Mouse (Mus musculus) inflammation-experienced regulatory T-cells, adult 6 months (primary cell): Measurements from ENCODE around the gene Tstd2. TPM values are rescaled to one million over a fixed set of nuclear protein-coding genes. Genes with fewer than 3 reads are reported as not detected.

ENCODE experiments used
- ATAC-seq: one replicate; pipeline ENCODE4 v1.8.0; 2017
- polyA plus RNA-seq, 3 experiments: library from polyadenylated mRNA; unstranded; fragments of 100-300 nt; shearing (Covaris generic); gene quantifications; one replicate each; pipeline ENCODE4 v1.2.1; 2017

Tstd2 gene
- polyA plus RNA-seq, 3 experiments from 2014 or later: 22.3 to 32.3 (median 29.5) TPM

DNA sequence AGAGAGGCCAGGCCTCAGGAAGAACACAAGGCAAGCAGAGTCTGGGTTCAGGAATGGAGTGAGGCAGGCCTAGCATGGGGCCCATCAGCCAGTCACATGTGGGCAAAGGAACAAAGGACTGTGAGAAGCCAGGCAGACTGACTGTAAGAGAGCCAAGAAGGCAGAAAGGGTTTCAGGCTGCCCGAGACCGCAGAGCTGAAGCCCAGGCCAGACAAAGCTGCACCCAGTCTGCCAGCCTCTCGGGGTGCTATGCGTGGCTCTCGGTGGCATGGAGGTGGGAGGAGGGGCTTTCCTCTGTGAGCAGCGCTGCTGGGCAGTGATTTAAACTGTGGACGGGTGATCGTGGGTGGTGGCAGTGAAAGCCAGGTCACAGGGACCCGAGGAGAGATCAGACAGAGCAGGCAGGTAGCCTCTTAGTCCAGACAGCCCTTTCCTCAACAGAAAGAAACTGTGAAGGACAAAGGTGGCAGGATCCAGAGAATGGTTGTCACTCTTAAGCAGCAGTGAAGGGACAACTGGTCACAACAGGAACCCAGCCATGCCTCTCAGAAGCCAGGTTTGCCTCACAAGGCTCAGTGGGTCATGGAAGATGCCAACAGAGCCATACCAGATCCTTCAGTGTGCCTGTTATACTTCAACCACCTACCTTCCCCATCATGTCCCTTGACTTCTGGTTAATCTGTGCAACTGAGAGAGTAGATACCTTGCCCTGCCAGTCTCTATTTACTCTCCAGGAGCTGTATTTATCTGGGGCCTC is 53.9 kb downstream of the Tstd2 start:
- no peak for ATAC-seq

DNA sequence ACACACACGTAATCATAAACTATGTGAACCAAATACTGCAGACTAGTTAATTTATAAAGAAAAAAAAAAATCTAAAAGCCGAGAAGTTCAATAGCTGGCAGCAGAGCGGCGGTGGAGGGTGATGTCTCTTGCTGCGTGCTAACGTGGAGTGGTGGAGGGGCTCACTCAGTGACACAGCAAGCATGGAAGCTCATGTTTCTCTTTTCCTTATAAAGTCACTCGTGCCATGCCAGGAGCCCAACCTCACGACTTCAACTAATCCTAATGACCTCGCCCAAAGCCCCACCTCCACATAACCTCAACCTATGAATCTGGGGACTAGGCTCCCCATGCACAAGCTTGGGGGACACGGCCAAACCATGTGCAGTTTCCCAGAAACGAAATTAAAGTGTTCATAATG is 55.9 kb downstream of the Tstd2 start:
- no peak for ATAC-seq

DNA sequence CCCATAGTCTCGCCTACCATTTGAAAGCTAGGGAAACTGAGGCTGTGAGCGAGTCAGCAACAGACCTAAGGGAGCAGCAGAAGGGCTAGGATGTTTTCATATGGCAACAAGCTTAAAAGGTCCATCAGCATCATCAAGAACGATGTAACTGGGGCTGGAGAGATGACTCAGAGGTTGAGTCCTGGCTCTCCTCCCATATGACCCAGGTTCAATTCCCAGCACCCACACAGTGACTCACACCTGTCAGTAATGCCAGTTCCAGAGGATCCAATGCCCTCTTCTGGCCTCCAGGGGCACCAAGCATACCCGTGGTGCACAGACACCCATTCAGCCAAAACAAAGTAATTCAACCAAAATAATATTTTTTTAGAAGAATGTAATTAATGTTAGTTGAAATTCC is 58.2 kb downstream of the Tstd2 start:
- ATAC-seq: no peak

DNA sequence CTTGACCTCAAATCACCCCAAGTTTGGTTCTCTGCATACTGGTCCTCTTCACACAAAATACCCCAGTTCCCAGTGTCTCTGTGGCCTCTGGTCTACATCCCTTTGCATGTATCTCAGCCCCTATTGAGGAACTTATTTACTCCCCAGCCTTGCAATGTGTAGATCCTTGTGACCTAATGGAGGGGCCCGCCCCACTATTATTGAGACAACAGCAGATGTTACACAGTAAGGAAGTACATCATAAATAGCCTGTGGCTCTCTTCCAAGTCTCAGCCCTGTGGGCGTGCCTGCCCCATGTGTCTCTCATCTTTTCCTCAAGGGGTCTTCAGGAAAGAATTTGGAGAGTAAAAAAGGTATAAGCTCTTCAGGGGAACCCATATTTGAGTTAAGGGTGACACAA is 61.6 kb downstream of the Tstd2 start:
- no peak for ATAC-seq

GRCm38 (mm10) chr4:46075664-46076063 is 62.8 kb downstream of the Tstd2 start:
- no peak for ATAC-seq

DNA sequence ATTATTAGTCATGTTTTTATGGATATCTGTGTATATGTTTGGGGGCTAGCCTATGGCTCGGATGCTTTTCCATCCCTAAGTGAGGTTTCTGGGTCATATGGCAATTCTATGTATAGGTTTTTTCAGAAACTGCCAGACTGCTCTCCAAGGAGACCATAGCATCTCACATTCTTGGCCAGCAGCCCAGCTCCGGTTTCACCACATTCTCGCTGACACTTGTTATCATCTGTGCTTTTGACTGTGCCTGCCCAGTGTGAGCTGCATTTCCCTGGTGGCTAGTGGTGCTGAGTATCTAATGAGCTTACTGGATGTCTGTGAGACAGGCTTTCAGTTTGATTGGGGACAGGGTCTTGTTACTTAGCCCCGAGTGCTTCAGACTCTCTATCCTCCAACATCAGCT is 64.8 kb downstream of the Tstd2 start:
- ATAC-seq: no peak

GRCm38 (mm10) chr4:46072631-46073030 is 65.9 kb downstream of the Tstd2 start:
- ATAC-seq: no peak

- no peak for ATAC-seq
Measured at GRCm38 (mm10) chr4:46069851-46070482, 68.5 kb downstream of the Tstd2 start.

DNA sequence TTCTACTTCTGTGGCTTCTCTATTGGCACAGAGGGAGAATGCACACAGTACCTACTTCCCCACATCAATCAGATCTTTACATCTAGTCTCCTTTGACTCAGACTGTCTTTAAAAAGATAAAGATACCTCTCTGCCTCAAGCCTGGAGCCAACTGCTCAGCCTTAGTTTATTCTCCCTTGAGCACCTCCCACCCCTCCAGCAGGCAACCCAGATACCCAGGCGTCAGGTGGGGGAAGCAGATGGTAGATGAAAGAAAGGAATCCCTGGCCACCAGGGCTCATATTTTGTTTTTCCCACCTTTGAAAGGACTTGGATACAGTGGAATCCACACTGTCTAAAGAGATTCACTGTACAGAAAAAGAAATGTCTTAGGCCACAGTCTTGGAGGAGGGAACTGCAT is 69.9 kb downstream of the Tstd2 start:
- ATAC-seq: no peak

DNA sequence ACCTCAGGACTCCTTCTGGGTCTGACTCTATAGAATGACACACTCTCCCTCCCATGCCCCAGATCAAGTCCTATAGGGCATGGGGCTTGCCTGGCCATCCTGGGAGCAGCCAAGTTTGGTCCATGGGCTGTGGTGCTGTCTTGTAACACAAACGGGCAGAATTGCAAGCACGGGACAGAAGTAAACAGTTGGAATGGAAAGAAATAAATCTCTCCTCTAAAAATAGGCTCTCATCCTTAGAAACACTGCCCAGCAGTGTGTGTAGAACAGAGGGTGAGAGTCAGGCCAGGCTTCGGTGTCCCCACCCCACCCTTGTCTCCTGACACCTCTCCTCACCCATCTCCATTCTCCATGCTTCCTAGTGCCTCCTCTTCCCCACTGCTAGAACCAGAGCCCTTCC is 70.4 kb downstream of the Tstd2 start:
- ATAC-seq: no peak

GRCm38 (mm10) chr4:46065695-46066340 is 72.7 kb downstream of the Tstd2 start:
- no peak for ATAC-seq

DNA sequence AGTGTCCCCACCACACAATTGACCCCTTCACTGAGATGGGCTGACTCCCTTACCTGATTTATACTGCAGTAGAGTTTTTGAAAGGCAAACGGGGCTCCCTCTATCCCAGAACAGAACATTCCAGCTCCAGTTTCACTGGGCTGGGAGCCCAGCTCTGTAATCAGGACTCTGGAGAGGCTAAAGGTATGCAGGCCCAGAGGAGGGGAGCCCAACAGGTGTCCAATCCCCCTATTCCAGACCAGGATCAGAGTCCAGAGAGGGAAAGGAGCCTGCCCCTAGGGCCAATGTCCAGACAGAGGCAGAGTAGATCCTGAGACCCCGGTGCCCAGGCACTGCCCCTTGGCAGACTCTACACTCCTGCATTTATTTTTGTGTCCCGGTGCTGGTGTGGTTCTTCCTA is 73.5 kb downstream of the Tstd2 start:
- no peak for ATAC-seq

Other genes with a start within 250 kb of the Tstd2 start
- under 1 TPM in 2 of 3 experiments, not detected in 1; 0.15 to 0.20 TPM for gene Ccdc180, start 248.4 kb downstream of the Tstd2 start, polyA plus RNA-seq
- gene Tdrd7, start 173.4 kb downstream of the Tstd2 start, polyA plus RNA-seq: 1 to 10 TPM; 2.8 to 7.7 (median 6.0) TPM
- gene Tmod1, start 99.8 kb downstream of the Tstd2 start, polyA plus RNA-seq: 1 to 10 TPM in 2 of 3 experiments, not detected in 1; 4.1 to 5.1 TPM
- 10 to 100 TPM; 39.1 to 43.4 (median 40.9) TPM for gene Ncbp1, start 81 bp downstream of the Tstd2 start, polyA plus RNA-seq
- gene Xpa, start 57.6 kb upstream of the Tstd2 start, polyA plus RNA-seq: 10 to 100 TPM in 2 of 3 experiments, 1 to 10 TPM in 1; 9.2 to 19.6 (median 12.5) TPM
- gene Foxe1, start 204.9 kb upstream of the Tstd2 start, polyA plus RNA-seq: not detected